Mouse (Mus musculus) hindbrain, embryonic 14.5 days (tissue): ENCODE data around the gene Peli2. TPM values are rescaled to one million over a fixed set of nuclear protein-coding genes. Genes with fewer than 3 reads are reported as not detected.

Experiments used
- ATAC-seq: fragments of 200-750 bp; cut with Nextera tagmentation; 2 replicates; pipeline ENCODE4 v1.8.0; 2017; ENCODE audit warnings: moderate number of reproducible peaks, mild to moderate bottlenecking, moderate TSS enrichment, moderate library complexity; ENCODE audit not compliant: low FRiP score
- DNase-seq: peaks from one replicate; pipeline ENCODE4 v3.0.0-alpha.2; 2015; ENCODE audit warnings: low spot score
- H3K27ac ChIP-seq: fragments of 300-500 bp; sonication (generic); 2 replicates; pipeline ENCODE4 v1.5.1; 2014; ENCODE audit warnings: mild to moderate bottlenecking, moderate library complexity
- H3K27me3 ChIP-seq: fragments of 300-500 bp; sonication (generic); 2 replicates; pipeline ENCODE4 v1.6.1; 2014; ENCODE audit warnings: mild to moderate bottlenecking, low read length, mixed read lengths; ENCODE audit not compliant: control insufficient read depth, insufficient read depth
- H3K36me3 ChIP-seq: fragments of 300-500 bp; sonication (generic); replicated peaks from 2 replicates; pipeline ENCODE4 v1.6.1; 2014; ENCODE audit not compliant: control insufficient read depth, insufficient read depth
- H3K4me1 ChIP-seq: fragments of 300-500 bp; sonication (generic); replicated peaks from 2 replicates; pipeline ENCODE4 v1.6.1; 2014; ENCODE audit warnings: antibody characterized with exemption, low read length, mixed read lengths; ENCODE audit not compliant: control insufficient read depth, insufficient read depth
- H3K4me2 ChIP-seq: fragments of 300-500 bp; sonication (generic); replicated peaks from 2 replicates; pipeline ENCODE4 v1.6.1; 2014; ENCODE audit warnings: mild to moderate bottlenecking, moderate library complexity
- H3K4me3 ChIP-seq: fragments of 300-500 bp; sonication (generic); replicated peaks from 2 replicates; pipeline ENCODE4 v1.5.1; 2014; ENCODE audit warnings: mild to moderate bottlenecking, low read length
- H3K9ac ChIP-seq: fragments of 300-500 bp; sonication (generic); 2 replicates; pipeline ENCODE4 v1.6.1; 2014
- H3K9me3 ChIP-seq: fragments of 300-500 bp; sonication (generic); 2 replicates; pipeline ENCODE4 v1.6.1; 2016; ENCODE audit warnings: low read length; ENCODE audit not compliant: control insufficient read depth
- WGBS: fragments of 180-500 bp; shearing (Covaris S2); extraction: QIAGEN DNeasy Blood & Tissue Kit; methylation state at CpG from one replicate; pipeline ENCODE4 v1.1.7; 2014; 5-methylcytosine and 5-hydroxymethylcytosine counted together
- polyA plus RNA-seq: library from polyadenylated mRNA; unstranded; fragments of >200 nt; fragmentation: Nextera tagmentation; extraction: Ambion mirVana; gene quantifications from 2 replicates; pipeline ENCODE4 v1.2.1, GENCODE M21; 2014

The Peli2 gene
- polyA plus RNA-seq, 1 experiment from 2014 or later, result 10.0 TPM

- ATAC-seq, result no peak
- 76% methylated on average over 9 of the region's 9 CpGs for WGBS
- H3K27me3 ChIP-seq, result no peaks in the 10 kb centered on the region
These were observed 66.5 kb downstream of the Peli2 start for GRCm38 (mm10) chr14:48187100-48187499.

GRCm38 (mm10) chr14:48189330-48189729 lies 68.7 kb downstream of the Peli2 start:
- H3K4me1 ChIP-seq, result no peaks in the 10 kb centered on the region; the same call in 1 of the 2 replicates
- no peaks in the 10 kb centered on the region for H3K27me3 ChIP-seq
- no peaks in the 10 kb centered on the region for H3K9me3 ChIP-seq
- no peak for DNase-seq
- 71% methylated on average over 8 of the region's 8 CpGs for WGBS
- no peak overlapping the region for H3K4me2 ChIP-seq
- no peak overlapping the region for H3K4me3 ChIP-seq
- no peaks in the 10 kb centered on the region for H3K36me3 ChIP-seq
- no peak overlapping the region for H3K27ac ChIP-seq
- no peak for ATAC-seq
- no peak overlapping the region for H3K9ac ChIP-seq

More at GRCm38 (mm10) chr14:48187100-48187499, 66.5 kb downstream of the Peli2 start:
- Histone ChIP-seq H3K9ac (no peak overlapping the region), H3K4me1 (no peaks in the 10 kb centered on the region; the same call in 1 of the 2 replicates), H3K27ac (no peak overlapping the region), H3K9me3 (0 out of 2 replicates have a peak, but pooled peaks cover 12% of the 10 kb centered on the region), H3K36me3 (no peaks in the 10 kb centered on the region), H3K4me3 (no peak overlapping the region), H3K4me2 (no peak overlapping the region)
- DNase-seq, result no peak

- no peaks in the 10 kb centered on the region for H3K27me3 ChIP-seq
- H3K9me3 ChIP-seq, result no peaks in the 10 kb centered on the region
- H3K4me1 ChIP-seq, result no peaks in the 10 kb centered on the region; the same call in 1 of the 2 replicates
- H3K27ac ChIP-seq, result no peak overlapping the region
- H3K4me2 ChIP-seq, result no peak overlapping the region
- ATAC-seq, result no peak
- 92% methylated on average over 5 of the region's 5 CpGs for WGBS
- H3K9ac ChIP-seq, result no peak overlapping the region
- DNase-seq, result no peak
- H3K36me3 ChIP-seq, result no peaks in the 10 kb centered on the region
- no peak overlapping the region for H3K4me3 ChIP-seq
These were observed 70.3 kb downstream of the Peli2 start for GRCm38 (mm10) chr14:48190946-48191345.

GRCm38 (mm10) chr14:48191925-48192324 lies 71.3 kb downstream of the Peli2 start:
- Histone ChIP-seq H3K4me1 (no peaks in the 10 kb centered on the region; the same call in 1 of the 2 replicates), H3K9me3 (no peaks in the 10 kb centered on the region), H3K27me3 (no peaks in the 10 kb centered on the region), H3K36me3 (no peaks in the 10 kb centered on the region), H3K9ac (no peak overlapping the region), H3K27ac (no peak overlapping the region), H3K4me3 (no peak overlapping the region), H3K4me2 (no peak overlapping the region)
- ATAC-seq (no peak), DNase-seq (no peak)
- WGBS, result 98% methylated on average over 3 of the region's 3 CpGs

GRCm38 (mm10) chr14:48196804-48197203 lies 76.2 kb downstream of the Peli2 start:
- Histone ChIP-seq H3K4me3 (no peak overlapping the region), H3K4me1 (peaks cover 22% of the 10 kb centered on the region), H3K4me2 (no peak overlapping the region), H3K27ac (no peak overlapping the region), H3K9ac (no peak overlapping the region), H3K9me3 (no peaks in the 10 kb centered on the region), H3K27me3 (no peaks in the 10 kb centered on the region), H3K36me3 (no peaks in the 10 kb centered on the region)
- ATAC-seq (no peak), DNase-seq (peak; percentile 52)
- 55% methylated on average over 5 of the region's 5 CpGs for WGBS

- ATAC-seq, result no peak
- H3K27me3 ChIP-seq, result no peaks in the 10 kb centered on the region
- no peak overlapping the region for H3K27ac ChIP-seq
- H3K9me3 ChIP-seq, result no peaks in the 10 kb centered on the region
- no peak for DNase-seq
- no peak overlapping the region for H3K4me2 ChIP-seq
- 81% methylated on average over 7 of the region's 7 CpGs for WGBS
- H3K9ac ChIP-seq, result no peak overlapping the region
- no peak overlapping the region for H3K4me3 ChIP-seq
- peaks cover 27% of the 10 kb centered on the region for H3K4me1 ChIP-seq
- no peaks in the 10 kb centered on the region for H3K36me3 ChIP-seq
These were observed 76.7 kb downstream of the Peli2 start for GRCm38 (mm10) chr14:48197287-48197686.

- no peaks in the 10 kb centered on the region for H3K9me3 ChIP-seq
- WGBS, result 35% methylated on average over 8 of the region's 8 CpGs
- H3K4me2 ChIP-seq, result no peak overlapping the region
- no peak overlapping the region for H3K27ac ChIP-seq
- H3K4me3 ChIP-seq, result no peak overlapping the region
- H3K9ac ChIP-seq, result no peak overlapping the region
- DNase-seq (peak; percentile 40), ATAC-seq (no peak)
- no peaks in the 10 kb centered on the region for H3K27me3 ChIP-seq
- no peaks in the 10 kb centered on the region for H3K36me3 ChIP-seq
- H3K4me1 ChIP-seq, result peaks cover 33% of the 10 kb centered on the region
These were observed 77.7 kb downstream of the Peli2 start for GRCm38 (mm10) chr14:48198190-48198954.

GRCm38 (mm10) chr14:48198957-48199356 lies 78.3 kb downstream of the Peli2 start:
- H3K27ac ChIP-seq, result no peak overlapping the region
- no peak for ATAC-seq

GRCm38 (mm10) chr14:48199506-48199905 lies 78.9 kb downstream of the Peli2 start:
- ATAC-seq (no peak), DNase-seq (no peak)
- H3K4me1 ChIP-seq, result peaks cover 33% of the 10 kb centered on the region
- no peaks in the 10 kb centered on the region for H3K36me3 ChIP-seq
- no peak overlapping the region for H3K27ac ChIP-seq
- 92% methylated on average over 4 of the region's 4 CpGs for WGBS
- no peak overlapping the region for H3K9ac ChIP-seq
- H3K4me3 ChIP-seq, result no peak overlapping the region
- H3K9me3 ChIP-seq, result no peaks in the 10 kb centered on the region
- H3K27me3 ChIP-seq, result no peaks in the 10 kb centered on the region
- H3K4me2 ChIP-seq, result no peak overlapping the region

More at GRCm38 (mm10) chr14:48198957-48199356, 78.3 kb downstream of the Peli2 start:
- Histone ChIP-seq H3K4me2 (no peak overlapping the region), H3K36me3 (no peaks in the 10 kb centered on the region), H3K9me3 (no peaks in the 10 kb centered on the region), H3K4me1 (peaks cover 33% of the 10 kb centered on the region), H3K4me3 (no peak overlapping the region), H3K9ac (no peak overlapping the region), H3K27me3 (no peaks in the 10 kb centered on the region)
- WGBS, result 58% methylated on average over 16 of the region's 16 CpGs
- no peak for DNase-seq
